Mouse (Mus musculus): ENCODE measurements around the gene Fam172a. TPM values are rescaled to one million over a fixed set of nuclear protein-coding genes. Genes with fewer than 3 reads are reported as not detected.
"Not testable (repeated sequence)": the region's sequence is repeated elsewhere in the genome, so short reads cannot be mapped to it uniquely, and the experiment has no call there.

Gene Fam172a
- 10 to 100 TPM; 34.6 to 37.4 TPM for total RNA-seq (2021)

GRCm38 (mm10) chr13:77701733-77702132 lies at the start of gene Fam172a:
TSS of gene Fam172a (plus strand) at chr13:77702033.
- DNase-seq (ENCODE audit: low spot score in 2 of 2); intact Hi-C loops (cut with DNase I): not testable (repeated sequence)

- intact Hi-C loops (cut with DNase I), result no loop called here
Measured at GRCm38 (mm10) chr13:77688651-77689050, 13.2 kb upstream of the Fam172a start.

GRCm38 (mm10) chr13:77708514-77709013 lies 6.7 kb downstream of the Fam172a start:
- DNase-seq (ENCODE audit: low spot score in 2 of 2), result peak; percentile 93 to 95
- intact Hi-C loops (cut with DNase I), result no loop called here

More at GRCm38 (mm10) chr13:77688651-77689050, 13.2 kb upstream of the Fam172a start:
- DNase-seq (ENCODE audit: low spot score in 2 of 2), result no peak

GRCm38 (mm10) chr13:77717499-77717898 lies 15.7 kb downstream of the Fam172a start:
- intact Hi-C loops (cut with DNase I), result no loop called here
- no peak for DNase-seq (ENCODE audit: low spot score in 2 of 2)

GRCm38 (mm10) chr13:77742822-77743221 lies 41.0 kb downstream of the Fam172a start:
- no peak for DNase-seq (ENCODE audit: low spot score in 2 of 2)
- intact Hi-C loops (cut with DNase I), result no loop called here

- DNase-seq (ENCODE audit: low spot score in 2 of 2), result no peak
- intact Hi-C loops (cut with DNase I), result no loop called here
Measured at GRCm38 (mm10) chr13:77777606-77778005, 75.8 kb downstream of the Fam172a start.

- DNase-seq (ENCODE audit: low spot score in 2 of 2); intact Hi-C loops (cut with DNase I): not testable (repeated sequence)
Measured at GRCm38 (mm10) chr13:77807341-77807740, 105.5 kb downstream of the Fam172a start.

GRCm38 (mm10) chr13:77810449-77810848 lies 108.6 kb downstream of the Fam172a start:
- intact Hi-C loops (cut with DNase I), result no loop called here
- DNase-seq (ENCODE audit: low spot score in 2 of 2), result no peak

- intact Hi-C loops (cut with DNase I), result no loop called here
- DNase-seq (ENCODE audit: low spot score in 2 of 2), result no peak
Measured at GRCm38 (mm10) chr13:77826138-77826537, 124.3 kb downstream of the Fam172a start.

GRCm38 (mm10) chr13:77843017-77843654 lies 141.3 kb downstream of the Fam172a start:
- intact Hi-C loops (cut with DNase I), result no loop called here
- no peak for DNase-seq (ENCODE audit: low spot score in 2 of 2)

GRCm38 (mm10) chr13:77848868-77849267 lies 147.0 kb downstream of the Fam172a start:
- no peak for DNase-seq (ENCODE audit: low spot score in 2 of 2)
- intact Hi-C loops (cut with DNase I), result no loop called here

GRCm38 (mm10) chr13:77864804-77865203 lies 163.0 kb downstream of the Fam172a start:
- intact Hi-C loops (cut with DNase I), result no loop called here
- peak in 1 of 2 experiments; percentile 22 for DNase-seq (ENCODE audit: low spot score in 2 of 2)

- intact Hi-C loops (cut with DNase I), result no loop called here
- DNase-seq (ENCODE audit: low spot score in 2 of 2), result no peak
Measured at GRCm38 (mm10) chr13:77868314-77868713, 166.5 kb downstream of the Fam172a start.

GRCm38 (mm10) chr13:77878120-77878519 lies 176.3 kb downstream of the Fam172a start:
- DNase-seq (ENCODE audit: low spot score in 2 of 2), result no peak
- intact Hi-C loops (cut with DNase I), result no loop called here

- no peak for DNase-seq (ENCODE audit: low spot score in 2 of 2)
Measured at GRCm38 (mm10) chr13:77878545-77878944, 176.7 kb downstream of the Fam172a start.

GRCm38 (mm10) chr13:77897619-77898018 lies 195.8 kb downstream of the Fam172a start:
- intact Hi-C loops (cut with DNase I), result no loop called here
- no peak for DNase-seq (ENCODE audit: low spot score in 2 of 2)

More at GRCm38 (mm10) chr13:77878545-77878944, 176.7 kb downstream of the Fam172a start:
- intact Hi-C loops (cut with DNase I), result no loop called here

- intact Hi-C loops (cut with DNase I), result no loop called here
- no peak for DNase-seq (ENCODE audit: low spot score in 2 of 2)
Measured at GRCm38 (mm10) chr13:77898066-77898796, 196.4 kb downstream of the Fam172a start.

GRCm38 (mm10) chr13:77899725-77900124 lies 197.9 kb downstream of the Fam172a start:
- intact Hi-C loops (cut with DNase I), result no loop called here
- DNase-seq (ENCODE audit: low spot score in 2 of 2), result no peak

- no peak for DNase-seq (ENCODE audit: low spot score in 2 of 2)
- intact Hi-C loops (cut with DNase I), result no loop called here
Measured at GRCm38 (mm10) chr13:77900843-77901242, 199.0 kb downstream of the Fam172a start.

- intact Hi-C loops (cut with DNase I), result no loop called here
- no peak for DNase-seq (ENCODE audit: low spot score in 2 of 2)
Measured at GRCm38 (mm10) chr13:77909184-77909583, 207.4 kb downstream of the Fam172a start.

- intact Hi-C loops (cut with DNase I), result no loop called here
- peak in 1 of 2 experiments; percentile 9 for DNase-seq (ENCODE audit: low spot score in 2 of 2)
Measured at GRCm38 (mm10) chr13:77922834-77923233, 221.0 kb downstream of the Fam172a start.

All from left cerebral cortex, postnatal 25 days (tissue).